Mouse (Mus musculus) lung, embryonic 14.5 days (tissue): ENCODE data around the gene Vav2. TPM values are rescaled to one million over a fixed set of nuclear protein-coding genes. Genes with fewer than 3 reads are reported as not detected.

Experiments
- ATAC-seq: fragments of 200-750 bp; cut with Nextera tagmentation; 2 replicates; pipeline ENCODE4 v1.8.0; 2017; ENCODE audit warnings: mild to moderate bottlenecking, moderate TSS enrichment, moderate library complexity; ENCODE audit not compliant: insufficient read depth
- DNase-seq: peaks from one replicate; pipeline ENCODE4 v3.0.0-alpha.2; 2015
- H3K27ac ChIP-seq: fragments of 300-500 bp; sonication (generic); 2 replicates; pipeline ENCODE4 v1.5.1; 2014; ENCODE audit warnings: low read depth, mild to moderate bottlenecking, moderate library complexity
- H3K27me3 ChIP-seq: fragments of 300-500 bp; sonication (generic); 2 replicates; pipeline ENCODE4 v1.6.1; 2014; ENCODE audit warnings: low read length, control low read depth; ENCODE audit not compliant: insufficient read depth
- H3K36me3 ChIP-seq: fragments of 300-500 bp; sonication (generic); 2 replicates; pipeline ENCODE4 v1.6.1; 2014; ENCODE audit warnings: control low read depth; ENCODE audit not compliant: insufficient read depth
- H3K4me1 ChIP-seq: fragments of 300-500 bp; sonication (generic); 2 replicates; pipeline ENCODE4 v1.6.1; 2014; ENCODE audit warnings: antibody characterized with exemption, control low read depth; ENCODE audit not compliant: insufficient read depth
- H3K4me2 ChIP-seq: fragments of 300-500 bp; sonication (generic); 2 replicates; pipeline ENCODE4 v1.6.1; 2014; ENCODE audit warnings: mild to moderate bottlenecking
- H3K4me3 ChIP-seq: fragments of 300-500 bp; sonication (generic); 2 replicates; pipeline ENCODE4 v1.5.1; 2014; ENCODE audit warnings: low read depth, low read length
- H3K9ac ChIP-seq: fragments of 300-500 bp; sonication (generic); 2 replicates; pipeline ENCODE4 v1.6.1; 2014
- H3K9me3 ChIP-seq: fragments of 300-500 bp; sonication (generic); 2 replicates; pipeline ENCODE4 v1.6.1; 2016; ENCODE audit warnings: low read depth, low read length, control low read depth
- CTCF ChIP-seq: IDR thresholded peaks from 2 replicates; pipeline ENCODE4 v1.5.1; 2016; ENCODE audit warnings: antibody characterized with exemption, low read depth
- WGBS: fragments of 180-500 bp; shearing (Covaris S2); extraction: QIAGEN DNeasy Blood & Tissue Kit; methylation state at CpG from one replicate; pipeline ENCODE4 v1.1.7; 2014; 5-methylcytosine and 5-hydroxymethylcytosine counted together
- polyA plus RNA-seq: library from polyadenylated mRNA; unstranded; fragments of >200 nt; fragmentation: Nextera tagmentation; extraction: Ambion mirVana; gene quantifications from 2 replicates; pipeline ENCODE4 v1.2.1, GENCODE M21; 2014

Gene Vav2
- polyA plus RNA-seq, 1 experiment from 2014 or later: 8.6 TPM

DNA sequence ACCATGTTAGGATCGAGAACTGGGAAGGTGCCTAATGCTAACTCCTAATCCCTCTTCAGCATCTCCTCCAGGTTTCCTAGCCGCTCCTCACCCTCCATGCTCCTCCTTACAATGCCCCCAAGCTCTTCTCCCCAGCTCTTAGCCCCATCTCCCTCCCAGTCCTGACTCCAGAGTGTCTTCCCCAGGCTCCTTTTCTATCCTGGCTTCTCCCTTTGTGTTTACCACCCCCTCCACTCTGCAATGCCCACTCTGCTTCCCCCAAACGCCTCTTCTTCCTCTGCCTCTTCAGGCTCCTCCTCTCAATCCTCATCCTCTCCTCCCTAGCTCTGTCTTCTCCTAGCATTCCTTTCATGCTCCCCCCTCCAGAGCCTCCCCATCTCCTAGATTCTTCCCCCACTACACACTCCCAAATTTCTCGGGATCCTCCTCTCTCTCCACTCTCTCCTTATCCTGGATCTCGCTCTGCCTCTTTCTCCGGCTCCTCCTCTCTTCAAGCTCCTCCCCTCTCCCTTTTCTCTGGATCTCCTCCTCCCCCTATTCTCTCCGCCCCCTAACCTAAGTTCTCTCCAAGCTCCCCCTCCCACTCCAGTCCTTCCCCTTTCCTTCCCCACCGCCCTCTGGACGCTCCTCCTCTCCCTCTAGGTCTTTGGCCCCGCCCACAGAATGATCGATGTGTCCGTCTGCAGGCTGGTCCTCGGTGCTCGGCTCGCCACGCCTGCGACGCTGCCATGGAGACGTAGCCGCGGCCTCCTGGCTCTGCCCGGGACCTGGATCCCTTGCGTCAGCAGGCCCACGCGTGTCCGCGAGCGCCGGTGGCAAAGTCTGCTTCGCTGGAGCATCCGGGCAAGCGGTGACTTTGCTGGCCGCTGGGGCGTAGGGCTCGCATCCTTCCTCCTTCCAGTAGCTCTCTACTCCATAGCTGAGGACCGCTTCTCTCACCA is 15.2 kb upstream of the Vav2 start, which contains the start of gene Brd3os:
Gene Brd3os (plus strand): TSS at position 558 of the 941 bp plus-strand sequence.
- no peak for TF ChIP-seq CTCF
- Histone ChIP-seq H3K27me3 (no peaks in the 10 kb centered on the region), H3K9me3 (no peaks in the 10 kb centered on the region), H3K4me1 (peaks cover 5% of the 10 kb centered on the region; the same call in 1 of the 2 replicates), H3K36me3 (peaks cover 26% of the 10 kb centered on the region), H3K9ac (peak within 1 kb of the TSS; percentile 59), H3K27ac (peak within 1 kb of the TSS; percentile 73), H3K4me3 (peak within 1 kb of the TSS; percentile 55), H3K4me2 (peak within 1 kb of the TSS; percentile 84)
- 1% methylated on average over 36 of the region's 36 CpGs for WGBS
- DNase-seq (peak; percentile 99), ATAC-seq (peak; percentile 90)

DNA sequence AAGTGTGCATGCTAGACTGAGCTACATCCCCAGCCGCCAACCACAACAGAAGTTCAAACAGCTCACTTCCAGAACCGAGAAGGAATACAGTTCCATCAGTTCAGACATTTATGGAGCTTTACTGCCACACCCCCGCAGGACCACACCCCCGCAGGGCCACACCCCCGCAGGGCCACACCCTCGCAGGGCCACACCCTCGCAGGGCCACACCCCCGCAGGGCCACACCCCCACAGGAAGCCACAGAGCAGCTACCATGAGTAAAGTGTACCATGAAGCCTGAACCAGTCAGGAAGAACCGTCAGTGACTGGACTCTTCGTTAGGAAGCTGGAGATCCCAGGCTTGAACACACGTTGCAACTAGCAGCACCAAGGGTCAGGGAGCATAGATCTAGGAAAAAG is 11.4 kb upstream of the Vav2 start:
- WGBS: 17% methylated on average over 11 of the region's 11 CpGs
- peak; percentile 38 for DNase-seq
- H3K4me1 ChIP-seq: peaks cover 5% of the 10 kb centered on the region; the same call in 1 of the 2 replicates
- H3K36me3 ChIP-seq: no peaks in the 10 kb centered on the region
- no peaks in the 10 kb centered on the region for H3K9me3 ChIP-seq
- no peak overlapping the region for H3K4me2 ChIP-seq
- H3K27ac ChIP-seq: no peak overlapping the region
- H3K27me3 ChIP-seq: no peaks in the 10 kb centered on the region
- TF ChIP-seq CTCF: no peak
- H3K9ac ChIP-seq: no peak overlapping the region
- no peak for ATAC-seq
- no peak overlapping the region for H3K4me3 ChIP-seq

DNA sequence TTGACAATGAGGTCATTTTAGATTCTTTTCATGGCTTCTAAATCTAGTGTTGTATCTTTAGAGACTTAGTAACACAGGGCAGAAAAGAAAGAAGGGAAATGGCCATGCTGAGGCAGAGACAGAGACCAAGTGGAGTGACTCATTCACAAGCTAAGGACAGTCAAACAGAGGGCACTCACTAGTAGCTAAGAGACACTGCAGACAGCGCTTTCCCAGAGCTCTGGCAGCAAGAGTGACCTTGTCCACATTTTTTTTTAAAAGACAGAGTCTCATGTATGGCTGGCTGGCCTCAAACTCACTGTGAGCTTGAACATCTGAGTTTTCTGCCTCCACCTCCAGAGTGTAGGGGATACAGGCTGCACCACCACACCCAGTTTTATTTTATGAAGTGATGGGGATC is 11.0 kb upstream of the Vav2 start:
- no peak overlapping the region for H3K4me3 ChIP-seq
- no peak overlapping the region for H3K9ac ChIP-seq
- peaks cover 3% of the 10 kb centered on the region; the same call in 1 of the 2 replicates for H3K4me1 ChIP-seq
- WGBS: 57% methylated on average over 1 of the region's 1 CpGs
- ATAC-seq (no peak), DNase-seq (no peak)
- H3K36me3 ChIP-seq: no peaks in the 10 kb centered on the region
- no peak overlapping the region for H3K4me2 ChIP-seq
- TF ChIP-seq CTCF: no peak
- H3K9me3 ChIP-seq: no peaks in the 10 kb centered on the region
- H3K27ac ChIP-seq: no peak overlapping the region
- H3K27me3 ChIP-seq: no peaks in the 10 kb centered on the region

GRCm38 (mm10) chr2:27432599-27432998 is 5.8 kb upstream of the Vav2 start:
- no peak overlapping the region for H3K27ac ChIP-seq
- no peak overlapping the region for H3K9ac ChIP-seq
- no peaks in the 10 kb centered on the region for H3K27me3 ChIP-seq
- H3K9me3 ChIP-seq: no peaks in the 10 kb centered on the region
- no peak overlapping the region for H3K4me3 ChIP-seq
- H3K36me3 ChIP-seq: no peaks in the 10 kb centered on the region
- no peak for DNase-seq
- WGBS: 59% methylated on average over 2 of the region's 2 CpGs
- TF ChIP-seq CTCF: no peak
- H3K4me2 ChIP-seq: no peak overlapping the region
- no peak for ATAC-seq
- peaks cover 3% of the 10 kb centered on the region; the same call in 1 of the 2 replicates for H3K4me1 ChIP-seq

DNA sequence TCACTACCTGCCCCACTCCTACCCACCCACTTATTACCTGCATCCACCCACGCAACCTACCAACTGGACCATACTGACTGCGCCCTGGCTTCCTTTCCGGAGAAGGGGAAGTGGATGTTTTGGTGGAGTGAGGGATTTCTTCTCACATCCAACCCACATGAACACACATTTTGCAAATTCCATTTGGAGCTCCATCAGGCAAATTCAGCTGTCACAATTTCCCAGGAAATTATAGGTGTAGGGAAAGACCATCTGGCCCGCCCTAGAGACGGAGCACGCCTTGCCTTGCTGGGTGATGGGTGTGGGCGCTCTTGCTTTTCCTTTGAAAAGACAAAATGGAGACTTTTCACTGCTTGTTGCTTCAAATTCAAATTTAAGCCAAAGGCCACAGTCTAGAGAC is 3.8 kb upstream of the Vav2 start:
- WGBS: 92% methylated on average over 7 of the region's 7 CpGs
- Histone ChIP-seq H3K4me1 (peaks cover 7% of the 10 kb centered on the region; the same call in 1 of the 2 replicates), H3K9ac (no peak overlapping the region), H3K4me3 (no peak overlapping the region), H3K36me3 (no peaks in the 10 kb centered on the region), H3K27me3 (no peaks in the 10 kb centered on the region), H3K9me3 (no peaks in the 10 kb centered on the region), H3K27ac (no peak overlapping the region), H3K4me2 (no peak overlapping the region)
- no peak for ATAC-seq
- TF ChIP-seq CTCF: no peak
- DNase-seq: no peak

DNA sequence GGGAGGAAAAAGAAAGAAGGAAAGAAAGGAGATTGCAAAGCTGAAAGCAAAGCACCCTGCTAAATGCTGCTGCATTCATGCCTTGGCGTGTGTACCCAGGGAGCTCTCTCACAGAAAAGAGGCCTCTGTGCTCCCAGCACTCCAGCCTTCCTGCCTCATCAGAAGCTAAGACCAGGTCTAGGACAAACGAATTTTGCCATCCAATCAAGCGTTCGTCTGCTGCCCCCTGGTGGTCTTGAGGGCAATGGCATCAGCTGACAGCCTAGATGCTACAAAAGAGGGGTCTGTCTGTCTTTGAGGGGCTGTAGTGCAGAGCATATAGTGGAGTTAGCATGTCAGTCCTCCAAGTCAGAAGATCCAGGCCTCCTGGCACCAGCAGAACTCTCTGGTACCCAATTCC is 1.2 kb upstream of the Vav2 start:
- TF ChIP-seq CTCF: peak; percentile 100
- H3K27me3 ChIP-seq: no peaks in the 10 kb centered on the region
- no peak overlapping the region for H3K9ac ChIP-seq
- H3K27ac ChIP-seq: no peak overlapping the region
- no peak overlapping the region for H3K4me3 ChIP-seq
- no peak for ATAC-seq
- H3K9me3 ChIP-seq: no peaks in the 10 kb centered on the region
- DNase-seq: peak; percentile 97
- H3K36me3 ChIP-seq: no peaks in the 10 kb centered on the region
- WGBS: 1% methylated on average over 4 of the region's 4 CpGs
- no peak overlapping the region for H3K4me2 ChIP-seq
- peaks cover 14% of the 10 kb centered on the region for H3K4me1 ChIP-seq

DNA sequence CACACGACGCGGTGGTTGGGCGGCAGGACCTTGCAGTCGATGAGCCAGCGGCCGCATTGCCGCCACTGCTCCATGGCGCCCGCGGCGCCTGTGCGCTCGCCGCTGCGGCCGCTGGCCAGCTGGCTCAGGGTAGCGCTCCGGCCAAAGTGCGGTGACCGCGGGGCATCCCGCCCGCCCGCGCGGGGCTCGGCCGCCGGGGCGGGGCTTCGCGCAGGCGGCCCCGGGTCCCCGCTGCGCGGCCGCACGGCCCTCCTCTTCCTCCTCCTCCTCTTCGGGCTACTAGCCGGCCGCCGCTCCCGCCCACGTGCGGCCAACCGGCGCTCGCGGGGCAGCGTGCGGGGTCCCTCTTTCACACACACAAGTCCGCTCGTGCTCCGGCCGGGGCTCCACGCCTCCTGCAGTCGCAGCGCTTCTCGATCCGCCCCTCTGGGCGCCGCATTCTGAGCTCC is 403 bp downstream of the Vav2 start:
- H3K27ac ChIP-seq: peak overlapping the region; percentile 75
- H3K36me3 ChIP-seq: no peaks in the 10 kb centered on the region
- TF ChIP-seq CTCF: no peak
- DNase-seq (no peak), ATAC-seq (peak; percentile 32)
- H3K4me1 ChIP-seq: peaks cover 17% of the 10 kb centered on the region
- peak overlapping the region; percentile 79 for H3K9ac ChIP-seq
- peak overlapping the region; percentile 98 for H3K4me2 ChIP-seq
- WGBS: under 1% methylated on average over 54 of the region's 64 CpGs
- H3K27me3 ChIP-seq: no peaks in the 10 kb centered on the region
- H3K9me3 ChIP-seq: no peaks in the 10 kb centered on the region
- H3K4me3 ChIP-seq: peak overlapping the region; percentile 82
